Mouse (Mus musculus): Measurements from ENCODE around the gene Creb3l2.

GRCm38 (mm10) chr6:37365179-37365578, 76.8 kb downstream of the Creb3l2 start:
- TF ChIP-seq TAL1 (IDR thresholded peaks at IDR 0.05; ENCODE audit: low read length) (no peak), GATA1 (IDR thresholded peaks at IDR 0.05; ENCODE audit: low read length) (no peak)
